Mouse (Mus musculus): ENCODE results near the gene Dhh. TPM values are rescaled to one million over a fixed set of nuclear protein-coding genes. Genes with fewer than 3 reads are reported as not detected.
"Not testable (repeated sequence)": the region's sequence is repeated elsewhere in the genome, so short reads cannot be mapped to it uniquely, and the experiment has no call there.

Gene Dhh
- polyA plus RNA-seq, 1 experiment from 2014 or later: 2.0 TPM

- H3K4me3 ChIP-seq (ENCODE audit: low read length): peak overlapping the region; percentile 87
- H3K36me3 ChIP-seq (ENCODE audit: control insufficient read depth, insufficient read depth); H3K9me3 ChIP-seq (replicated peaks; ENCODE audit: control insufficient read depth, low read length); H3K27me3 ChIP-seq (ENCODE audit: control insufficient read depth, insufficient read depth, low read length): not testable (repeated sequence)
- WGBS: 5% methylated on average over 8 of the region's 9 CpGs
- peak overlapping the region; percentile 99 for H3K27ac ChIP-seq (ENCODE audit: low read length)
- 0 out of 2 replicates have a peak, but pooled peaks have one; percentile 12 for ATAC-seq (replicated peaks; ENCODE audit: extremely low read depth, insufficient read depth, low FRiP score)
- peak overlapping the region; percentile 94 for H3K4me2 ChIP-seq (ENCODE audit: low read depth, low read length)
- peaks cover 20% of the 10 kb centered on the region for H3K4me1 ChIP-seq (ENCODE audit: control insufficient read depth, insufficient read depth, low read length)
- H3K9ac ChIP-seq (ENCODE audit: low read length): peak overlapping the region; percentile 97
Observed at GRCm38 (mm10) chr15:98933004-98933671, 34.8 kb upstream of the Dhh start.

- Histone ChIP-seq H3K27me3 (ENCODE audit: control insufficient read depth, insufficient read depth, low read length) (no peaks in the 10 kb centered on the region), H3K36me3 (ENCODE audit: control insufficient read depth, insufficient read depth) (peaks cover 9% of the 10 kb centered on the region), H3K27ac (ENCODE audit: low read length) (no peak overlapping the region), H3K4me3 (ENCODE audit: low read length) (no peak overlapping the region), H3K9me3 (replicated peaks; ENCODE audit: control insufficient read depth, low read length) (no peaks in the 10 kb centered on the region), H3K4me2 (ENCODE audit: low read depth, low read length) (no peak overlapping the region), H3K9ac (ENCODE audit: low read length) (peak overlapping the region; percentile 24; the same call in 1 of the 2 replicates), H3K4me1 (ENCODE audit: control insufficient read depth, insufficient read depth, low read length) (peaks cover 20% of the 10 kb centered on the region)
- 78% methylated on average over 3 of the region's 3 CpGs for WGBS
- ATAC-seq (replicated peaks; ENCODE audit: extremely low read depth, insufficient read depth, low FRiP score): no peak
Observed at GRCm38 (mm10) chr15:98930998-98931397, 32.7 kb upstream of the Dhh start.

- Histone ChIP-seq H3K4me1 (ENCODE audit: control insufficient read depth, insufficient read depth, low read length) (peaks cover 13% of the 10 kb centered on the region), H3K4me3 (ENCODE audit: low read length) (no peak overlapping the region), H3K4me2 (ENCODE audit: low read depth, low read length) (no peak overlapping the region), H3K9me3 (replicated peaks; ENCODE audit: control insufficient read depth, low read length) (no peaks in the 10 kb centered on the region), H3K27me3 (ENCODE audit: control insufficient read depth, insufficient read depth, low read length) (no peaks in the 10 kb centered on the region), H3K9ac (ENCODE audit: low read length) (0 out of 2 replicates have a peak overlapping the region, but pooled peaks have one; percentile 25), H3K36me3 (ENCODE audit: control insufficient read depth, insufficient read depth) (peaks cover 9% of the 10 kb centered on the region), H3K27ac (ENCODE audit: low read length) (peak overlapping the region; percentile 40; the same call in 1 of the 2 replicates)
- no peak for ATAC-seq (replicated peaks; ENCODE audit: extremely low read depth, insufficient read depth, low FRiP score)
- WGBS: 48% methylated on average over 8 of the region's 8 CpGs
Observed at GRCm38 (mm10) chr15:98930017-98930734, 31.8 kb upstream of the Dhh start.

- Histone ChIP-seq H3K27ac (ENCODE audit: low read length) (peak overlapping the region; percentile 58), H3K4me1 (ENCODE audit: control insufficient read depth, insufficient read depth, low read length) (peaks cover 12% of the 10 kb centered on the region), H3K36me3 (ENCODE audit: control insufficient read depth, insufficient read depth) (peaks cover 9% of the 10 kb centered on the region), H3K4me3 (ENCODE audit: low read length) (no peak overlapping the region), H3K27me3 (ENCODE audit: control insufficient read depth, insufficient read depth, low read length) (no peaks in the 10 kb centered on the region), H3K9me3 (replicated peaks; ENCODE audit: control insufficient read depth, low read length) (no peaks in the 10 kb centered on the region), H3K9ac (ENCODE audit: low read length) (0 out of 2 replicates have a peak overlapping the region, but pooled peaks have one; percentile 24), H3K4me2 (ENCODE audit: low read depth, low read length) (peak overlapping the region; percentile 24; the same call in 1 of the 2 replicates)
- ATAC-seq (replicated peaks; ENCODE audit: extremely low read depth, insufficient read depth, low FRiP score): peak; percentile 67
- 16% methylated on average over 13 of the region's 13 CpGs for WGBS
Observed at GRCm38 (mm10) chr15:98928598-98929240, 30.4 kb upstream of the Dhh start.

- Histone ChIP-seq H3K27me3 (ENCODE audit: control insufficient read depth, insufficient read depth, low read length) (no peaks in the 10 kb centered on the region), H3K36me3 (ENCODE audit: control insufficient read depth, insufficient read depth) (peaks cover 9% of the 10 kb centered on the region), H3K27ac (ENCODE audit: low read length) (no peak overlapping the region), H3K4me2 (ENCODE audit: low read depth, low read length) (no peak overlapping the region), H3K9ac (ENCODE audit: low read length) (no peak overlapping the region), H3K4me3 (ENCODE audit: low read length) (no peak overlapping the region), H3K9me3 (replicated peaks; ENCODE audit: control insufficient read depth, low read length) (no peaks in the 10 kb centered on the region), H3K4me1 (ENCODE audit: control insufficient read depth, insufficient read depth, low read length) (peaks cover 9% of the 10 kb centered on the region)
- ATAC-seq (replicated peaks; ENCODE audit: extremely low read depth, insufficient read depth, low FRiP score): no peak
- WGBS: 80% methylated on average over 5 of the region's 5 CpGs
Observed at GRCm38 (mm10) chr15:98927566-98927965, 29.2 kb upstream of the Dhh start.

- no peak overlapping the region for H3K27ac ChIP-seq (ENCODE audit: low read length)
- no peak for ATAC-seq (replicated peaks; ENCODE audit: extremely low read depth, insufficient read depth, low FRiP score)
- H3K36me3 ChIP-seq (ENCODE audit: control insufficient read depth, insufficient read depth): no peaks in the 10 kb centered on the region
- no peaks in the 10 kb centered on the region for H3K27me3 ChIP-seq (ENCODE audit: control insufficient read depth, insufficient read depth, low read length)
- 0 out of 2 replicates have a peak, but pooled peaks cover 4% of the 10 kb centered on the region for H3K4me1 ChIP-seq (ENCODE audit: control insufficient read depth, insufficient read depth, low read length)
- H3K9me3 ChIP-seq (replicated peaks; ENCODE audit: control insufficient read depth, low read length): no peaks in the 10 kb centered on the region
- H3K9ac ChIP-seq (ENCODE audit: low read length): no peak overlapping the region
- H3K4me3 ChIP-seq (ENCODE audit: low read length): no peak overlapping the region
- WGBS: 58% methylated on average over 3 of the region's 3 CpGs
- no peak overlapping the region for H3K4me2 ChIP-seq (ENCODE audit: low read depth, low read length)
Observed at GRCm38 (mm10) chr15:98924682-98925081, 26.3 kb upstream of the Dhh start.

- H3K36me3 ChIP-seq (ENCODE audit: control insufficient read depth, insufficient read depth): no peaks in the 10 kb centered on the region
- no peaks in the 10 kb centered on the region; the same call in 1 of the 2 replicates for H3K4me1 ChIP-seq (ENCODE audit: control insufficient read depth, insufficient read depth, low read length)
- H3K9ac ChIP-seq (ENCODE audit: low read length): no peak overlapping the region
- no peak overlapping the region for H3K27ac ChIP-seq (ENCODE audit: low read length)
- no peaks in the 10 kb centered on the region for H3K9me3 ChIP-seq (replicated peaks; ENCODE audit: control insufficient read depth, low read length)
- no peaks in the 10 kb centered on the region for H3K27me3 ChIP-seq (ENCODE audit: control insufficient read depth, insufficient read depth, low read length)
- H3K4me2 ChIP-seq (ENCODE audit: low read depth, low read length): no peak overlapping the region
- no peak for ATAC-seq (replicated peaks; ENCODE audit: extremely low read depth, insufficient read depth, low FRiP score)
- H3K4me3 ChIP-seq (ENCODE audit: low read length): no peak overlapping the region
- WGBS: 80% methylated on average over 2 of the region's 2 CpGs
Observed at GRCm38 (mm10) chr15:98923031-98923537, 24.7 kb upstream of the Dhh start.

GRCm38 (mm10) chr15:98922581-98922980 is 24.2 kb upstream of the Dhh start:
- Histone ChIP-seq H3K4me3 (ENCODE audit: low read length) (no peak overlapping the region), H3K4me1 (ENCODE audit: control insufficient read depth, insufficient read depth, low read length) (no peaks in the 10 kb centered on the region; the same call in 1 of the 2 replicates), H3K27me3 (ENCODE audit: control insufficient read depth, insufficient read depth, low read length) (no peaks in the 10 kb centered on the region), H3K36me3 (ENCODE audit: control insufficient read depth, insufficient read depth) (no peaks in the 10 kb centered on the region), H3K9me3 (replicated peaks; ENCODE audit: control insufficient read depth, low read length) (no peaks in the 10 kb centered on the region), H3K4me2 (ENCODE audit: low read depth, low read length) (no peak overlapping the region), H3K9ac (ENCODE audit: low read length) (0 out of 2 replicates have a peak overlapping the region, but pooled peaks have one; percentile 16), H3K27ac (ENCODE audit: low read length) (no peak overlapping the region)
- ATAC-seq (replicated peaks; ENCODE audit: extremely low read depth, insufficient read depth, low FRiP score): no peak
- WGBS: 29% methylated on average over 3 of the region's 3 CpGs

Data from heart, embryonic 16.5 days (tissue).